Mouse (Mus musculus) erythroblast, embryonic 14.5 days (primary cell): Measurements from ENCODE around the gene Ptf1a. TPM values are rescaled to one million over a fixed set of nuclear protein-coding genes. Genes with fewer than 3 reads are reported as not detected.

Experiments used
- H3K27me3 ChIP-seq: 2 replicates; pipeline ENCODE4 v1.6.1; 2012; ENCODE audit warnings: inconsistent platforms; ENCODE audit not compliant: control insufficient read depth
- H3K36me3 ChIP-seq: 2 replicates; pipeline ENCODE4 v1.6.1; 2012; ENCODE audit warnings: mild to moderate bottlenecking, inconsistent platforms; ENCODE audit not compliant: control insufficient read depth
- H3K4me1 ChIP-seq: 2 replicates; pipeline ENCODE4 v1.6.1; 2012; ENCODE audit warnings: inconsistent platforms; ENCODE audit not compliant: control insufficient read depth
- H3K4me3 ChIP-seq: replicated peaks from 2 replicates; pipeline ENCODE3; 2012; ENCODE audit warnings: moderate library complexity, mild to moderate bottlenecking, inconsistent platforms
- H3K9me3 ChIP-seq: 2 replicates; pipeline ENCODE4 v1.6.1; 2012; ENCODE audit warnings: low read length, inconsistent platforms, mixed read lengths; ENCODE audit not compliant: control insufficient read depth
- GATA1 ChIP-seq: IDR thresholded peaks from 2 replicates; pipeline ENCODE4 v1.6.1; 2012; ENCODE audit warnings: low read length, inconsistent platforms, mixed read lengths
- TAL1 ChIP-seq: IDR thresholded peaks from 3 replicates; pipeline ENCODE4 v1.6.1; 2012; ENCODE audit warnings: low read length, inconsistent platforms, mixed read lengths
- polyA plus RNA-seq: library from polyadenylated mRNA; stranded (reverse); fragments of >175 nt; gene quantifications from 2 replicates; pipeline ENCODE4 v1.2.3, GENCODE M21; 2012

Gene Ptf1a
- polyA plus RNA-seq: not detected in 2 replicates

- peaks cover 75% of the 10 kb centered on the region for H3K27me3 ChIP-seq
- H3K9me3 ChIP-seq: no peaks in the 10 kb centered on the region
- no peak within 1 kb of the TSS for H3K4me3 ChIP-seq
- no peaks in the 10 kb centered on the region for H3K4me1 ChIP-seq
- no peak for TF ChIP-seq TAL1
- no peak for TF ChIP-seq GATA1
- no peaks in the 10 kb centered on the region for H3K36me3 ChIP-seq
Measured at GRCm38 (mm10) chr2:19444931-19445831, at the start of gene Ptf1a. Ptf1a (plus strand) TSS chr2:19445663.

- H3K9me3 ChIP-seq: no peaks in the 10 kb centered on the region
Measured at GRCm38 (mm10) chr2:19405409-19405808, 40.1 kb upstream of the Ptf1a start.

DNA sequence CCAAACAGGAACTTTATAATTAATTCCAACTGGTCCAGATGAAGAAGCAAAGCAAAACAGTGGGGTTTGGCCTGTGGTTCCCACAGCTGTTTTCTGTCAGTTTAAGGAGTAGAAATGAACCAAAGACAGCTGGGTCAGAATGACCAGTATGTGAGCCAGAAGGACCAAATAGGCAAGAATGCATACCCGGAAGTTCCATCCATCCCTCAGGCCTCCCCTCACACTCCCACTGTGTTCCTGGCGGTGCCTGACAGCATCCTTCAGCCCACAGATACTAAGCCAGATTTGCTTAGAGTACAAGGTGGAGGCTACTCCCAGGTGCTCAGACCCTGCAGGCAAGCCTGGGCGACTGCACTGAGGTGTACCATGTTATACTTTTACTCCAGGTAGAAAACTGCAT, 38.9 kb upstream of the Ptf1a start:
- H3K4me1 ChIP-seq: peaks cover 4% of the 10 kb centered on the region
- TF ChIP-seq GATA1 (no peak), TAL1 (no peak)
- H3K27me3 ChIP-seq: no peaks in the 10 kb centered on the region
- no peaks in the 10 kb centered on the region for H3K36me3 ChIP-seq
- H3K9me3 ChIP-seq: no peaks in the 10 kb centered on the region
- H3K4me3 ChIP-seq: no peak overlapping the region

More at GRCm38 (mm10) chr2:19405409-19405808, 40.1 kb upstream of the Ptf1a start:
- Histone ChIP-seq H3K4me1 (peaks cover 4% of the 10 kb centered on the region), H3K27me3 (no peaks in the 10 kb centered on the region), H3K4me3 (no peak overlapping the region), H3K36me3 (no peaks in the 10 kb centered on the region)
- TF ChIP-seq TAL1 (no peak), GATA1 (no peak)

DNA sequence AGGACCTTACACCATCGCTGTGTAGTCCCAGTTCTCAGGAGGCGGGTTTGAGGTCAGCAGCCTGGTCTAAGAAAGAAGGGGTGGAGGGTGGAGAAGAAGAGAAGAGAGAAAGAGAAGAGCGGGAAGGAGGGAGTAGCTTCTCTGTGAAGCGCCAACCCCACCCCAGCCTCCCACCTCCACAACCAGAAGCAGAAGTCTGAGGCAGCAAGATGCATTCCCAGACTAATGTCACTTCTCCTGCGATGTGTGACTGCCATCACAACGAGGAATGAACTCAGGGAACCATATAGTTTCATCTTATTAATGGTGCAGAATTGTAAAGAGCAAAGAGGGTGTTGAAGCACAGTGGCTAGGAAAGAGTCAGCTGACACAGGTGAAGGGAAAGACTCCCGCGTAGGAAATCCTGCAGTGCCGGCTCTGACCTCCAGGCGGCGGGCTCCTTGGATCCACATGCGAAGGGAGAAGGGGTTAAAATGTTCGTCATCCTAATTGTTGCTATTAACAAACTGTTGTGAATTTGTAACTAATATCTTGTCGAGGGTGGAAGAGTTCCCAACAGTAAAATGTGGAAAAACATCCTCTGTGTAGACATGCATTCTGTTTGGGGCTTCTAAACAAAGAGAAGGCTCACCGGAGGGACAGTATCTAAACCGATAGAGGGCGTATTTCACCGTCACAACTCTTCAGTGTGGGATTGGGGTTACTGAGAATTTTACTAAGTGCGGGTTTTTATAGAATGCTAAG, 31.1 kb upstream of the Ptf1a start:
- H3K36me3 ChIP-seq: no peaks in the 10 kb centered on the region
- TF ChIP-seq TAL1 (no peak), GATA1 (no peak)
- H3K4me1 ChIP-seq: 0 out of 2 replicates have a peak, but pooled peaks cover 4% of the 10 kb centered on the region
- peak overlapping the region; percentile 12 for H3K4me3 ChIP-seq
- H3K27me3 ChIP-seq: no peaks in the 10 kb centered on the region
- no peaks in the 10 kb centered on the region for H3K9me3 ChIP-seq

DNA sequence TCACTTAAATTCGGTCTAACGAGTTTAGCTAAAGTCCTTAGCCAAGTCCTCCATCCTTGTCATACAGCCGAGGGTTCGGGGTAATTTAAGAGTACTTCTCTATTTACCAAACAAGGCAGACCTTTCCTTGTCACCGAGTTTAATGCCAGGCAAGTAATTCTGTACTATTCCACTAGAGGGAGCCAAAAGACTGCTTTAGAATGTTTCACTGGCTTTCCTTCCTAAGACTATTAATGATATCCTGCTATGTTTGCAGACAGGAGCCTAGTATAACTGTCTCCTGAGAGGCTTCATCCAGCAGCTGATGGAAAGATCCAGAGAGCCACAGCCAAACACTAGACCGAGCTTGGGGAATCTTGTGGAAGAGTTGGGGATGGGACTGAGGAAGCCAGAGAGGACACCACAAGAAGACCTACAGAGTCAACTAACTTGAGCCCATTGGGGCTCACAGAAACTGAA, 30.4 kb upstream of the Ptf1a start:
- TF ChIP-seq GATA1: no peak
- no peak for TF ChIP-seq TAL1
- Histone ChIP-seq H3K4me1 (0 out of 2 replicates have a peak, but pooled peaks cover 4% of the 10 kb centered on the region), H3K9me3 (no peaks in the 10 kb centered on the region), H3K4me3 (no peak overlapping the region), H3K36me3 (no peaks in the 10 kb centered on the region), H3K27me3 (no peaks in the 10 kb centered on the region)

DNA sequence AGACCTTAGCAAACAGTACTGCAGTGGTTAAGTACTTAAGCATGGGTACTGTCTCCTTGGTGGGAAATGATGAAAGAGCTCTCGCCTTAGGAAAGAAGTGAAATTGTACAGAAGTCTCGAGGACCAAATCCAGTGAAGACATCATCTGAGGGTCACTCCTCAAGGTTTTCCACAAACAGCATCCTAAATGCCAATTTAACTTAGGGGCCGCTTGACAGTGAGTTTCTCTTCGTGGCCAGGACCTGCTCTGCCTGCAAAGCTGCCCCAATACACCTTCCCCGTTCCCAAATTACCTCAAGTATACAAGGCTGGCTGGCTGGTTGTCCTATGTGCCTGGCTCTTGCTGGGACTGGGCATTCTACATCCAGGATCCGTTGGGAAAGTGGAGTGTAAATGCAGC, 29.4 kb upstream of the Ptf1a start:
- 0 out of 2 replicates have a peak, but pooled peaks cover 4% of the 10 kb centered on the region for H3K4me1 ChIP-seq
- no peaks in the 10 kb centered on the region for H3K27me3 ChIP-seq
- TF ChIP-seq GATA1 (no peak), TAL1 (no peak)
- no peaks in the 10 kb centered on the region for H3K36me3 ChIP-seq
- H3K9me3 ChIP-seq: no peaks in the 10 kb centered on the region
- H3K4me3 ChIP-seq: no peak overlapping the region

DNA sequence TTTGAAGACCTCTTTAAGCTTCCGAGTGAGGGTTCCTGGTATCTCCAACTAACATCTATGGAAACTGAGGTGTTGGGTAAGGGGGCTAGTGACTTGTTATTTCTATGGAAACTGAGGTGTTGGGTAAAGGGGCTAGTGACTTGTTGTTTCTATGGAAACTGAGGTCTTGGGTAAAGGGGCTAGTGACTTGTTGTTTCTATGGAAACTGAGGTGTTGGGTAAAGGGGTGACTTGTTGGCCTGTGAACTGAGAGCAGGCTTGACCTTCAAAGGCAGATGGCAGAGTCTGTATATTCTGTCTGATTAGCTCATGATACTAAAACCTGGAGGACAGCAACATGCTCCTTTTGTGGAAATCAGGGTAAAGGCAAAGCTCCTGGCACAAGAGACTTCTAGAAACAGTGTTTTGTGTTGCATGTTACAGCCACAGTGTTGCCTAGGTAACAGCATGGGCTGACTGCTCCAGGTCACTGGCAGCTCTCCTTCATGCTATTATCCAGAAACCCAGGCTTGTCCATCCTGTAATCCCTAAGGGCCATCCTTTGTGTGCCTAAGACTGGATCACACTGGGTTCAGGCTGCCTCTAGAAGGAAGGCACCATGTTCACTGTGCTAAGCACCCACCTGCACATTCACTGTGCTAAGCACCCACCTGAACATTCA, 25.6 kb upstream of the Ptf1a start:
- H3K36me3 ChIP-seq: no peaks in the 10 kb centered on the region
- TF ChIP-seq GATA1 (no peak), TAL1 (no peak)
- no peaks in the 10 kb centered on the region for H3K27me3 ChIP-seq
- H3K4me1 ChIP-seq: no peaks in the 10 kb centered on the region
- no peaks in the 10 kb centered on the region for H3K9me3 ChIP-seq
- no peak overlapping the region for H3K4me3 ChIP-seq

DNA sequence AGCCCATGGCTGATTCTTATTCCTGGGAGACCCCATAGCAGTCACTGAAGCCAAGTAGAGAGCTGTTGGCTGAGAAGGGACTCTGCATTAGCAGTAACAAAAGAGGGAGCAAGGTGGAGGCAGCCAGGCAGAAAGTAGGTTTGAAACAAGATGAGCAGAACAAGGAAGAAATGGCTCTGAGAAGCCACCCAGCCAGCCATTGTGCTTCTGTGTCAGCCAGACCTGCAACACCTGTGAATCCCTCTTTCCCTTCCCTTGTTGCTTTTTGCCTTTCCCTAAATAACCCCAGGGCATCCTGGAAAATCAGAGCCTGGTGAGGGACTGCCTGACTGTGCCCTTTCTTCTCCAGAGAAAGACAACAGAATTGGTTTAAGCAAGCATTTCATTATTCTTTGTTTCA, 23.2 kb upstream of the Ptf1a start:
- Histone ChIP-seq H3K4me3 (no peak overlapping the region), H3K27me3 (no peaks in the 10 kb centered on the region), H3K4me1 (no peaks in the 10 kb centered on the region), H3K36me3 (no peaks in the 10 kb centered on the region), H3K9me3 (no peaks in the 10 kb centered on the region)
- TF ChIP-seq TAL1 (no peak), GATA1 (no peak)
